ENCODE assay signal across 23 mouse cellular contexts in the genomic region with DNA sequence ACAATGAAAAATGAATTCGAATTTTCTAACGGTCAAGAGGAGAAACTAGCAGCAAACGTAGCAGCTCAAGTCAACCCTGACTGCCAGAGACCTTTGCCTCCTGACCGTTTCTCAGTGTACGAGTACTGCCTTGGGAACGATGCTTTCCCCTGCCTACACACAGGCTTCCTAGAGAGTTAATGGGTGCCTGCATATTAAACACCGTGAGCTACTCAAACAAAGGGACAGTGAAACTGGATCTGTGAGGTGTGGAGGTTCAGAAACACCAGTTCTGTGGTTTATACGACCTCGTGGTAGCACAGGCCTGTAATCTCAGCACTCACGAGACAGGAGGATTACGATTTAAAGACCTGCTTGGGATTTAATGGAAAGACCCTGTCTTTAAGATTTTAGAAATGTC. TPM values are rescaled to one million over a fixed set of nuclear protein-coding genes. Genes with fewer than 3 reads are reported as not detected.
DNase-seq lines count a peak whose midpoint lies in the region; ATAC-seq and TF ChIP-seq lines count a peak whose summit lies in the region.
"Had no signal": no experiment of that assay in that cellular context is flagged by ENCODE, and none has a peak within 500 bp of the region (broad histone marks: within the 10 kb centered on the region; RNA-seq: fewer than 3 reads in every experiment).

No protein-coding gene starts in this region.

- ATAC-seq in midbrain, embryonic 14.5 days (ENCODE audit: low FRiP score, low TSS enrichment): no peak
- ATAC-seq in midbrain, embryonic 13.5 days: no peak
- ATAC-seq: CD4-positive, CD25-positive, alpha-beta regulatory T cell, adult 4 months; forebrain, embryonic 14.5 days; intestine, postnatal 0 days had no signal

- no peaks in the 10 kb centered on the region for H3K27me3 ChIP-seq in kidney, adult 2 months (replicated peaks; ENCODE audit: control insufficient read depth, insufficient read depth, low read length)
- H3K27me3 ChIP-seq in midbrain, embryonic 14.5 days (ENCODE audit: control insufficient read depth, insufficient read depth, low read length): no peaks in the 10 kb centered on the region
- H3K27me3 ChIP-seq in midbrain, embryonic 13.5 days: no peaks in the 10 kb centered on the region
- H3K27me3 ChIP-seq in limb, embryonic 10.5 days (ENCODE audit: low read depth, poor library complexity, severe bottlenecking): no peaks in the 10 kb centered on the region
- H3K27me3 ChIP-seq: hindbrain, embryonic 12.5 days had no signal

- H3K36me3 ChIP-seq in kidney, adult 2 months (ENCODE audit: control insufficient read depth, insufficient read depth, low read length): no peaks in the 10 kb centered on the region
- H3K36me3 ChIP-seq in midbrain, embryonic 14.5 days (ENCODE audit: control insufficient read depth, insufficient read depth, low read length): no peaks in the 10 kb centered on the region
- no peaks in the 10 kb centered on the region for H3K36me3 ChIP-seq in midbrain, embryonic 13.5 days
- no peaks in the 10 kb centered on the region for H3K36me3 ChIP-seq in limb, embryonic 10.5 days
- H3K36me3 ChIP-seq: heart, embryonic 10.5 days; hindbrain, embryonic 12.5 days had no signal

- 42% methylated on average over 11 of the region's 11 CpGs for WGBS in kidney, adult 2 months
- WGBS in midbrain, embryonic 14.5 days: 70% methylated on average over 11 of the region's 11 CpGs
- WGBS in midbrain, embryonic 13.5 days: 73% methylated on average over 11 of the region's 11 CpGs
- WGBS in limb, embryonic 10.5 days: 70% methylated on average over 11 of the region's 11 CpGs

- H3K4me1 ChIP-seq in kidney, adult 2 months (ENCODE audit: control insufficient read depth, insufficient read depth, low read length): no peaks in the 10 kb centered on the region
- 0 out of 2 replicates have a peak, but pooled peaks cover 2% of the 10 kb centered on the region for H3K4me1 ChIP-seq in midbrain, embryonic 14.5 days (ENCODE audit: control insufficient read depth, insufficient read depth, low read length)
- H3K4me1 ChIP-seq in midbrain, embryonic 13.5 days (replicated peaks): 0 out of 2 replicates have a peak, but pooled peaks cover 7% of the 10 kb centered on the region
- peaks cover 8% of the 10 kb centered on the region; the same call in 1 of the 2 replicates for H3K4me1 ChIP-seq in limb, embryonic 10.5 days

- 0 out of 2 replicates have a peak overlapping the region, but pooled peaks have one; percentile 29 for H3K9ac ChIP-seq in midbrain, embryonic 14.5 days (replicated peaks; ENCODE audit: low read length)
- H3K9ac ChIP-seq in midbrain, embryonic 13.5 days (replicated peaks): no peak overlapping the region
- H3K9ac ChIP-seq: hindbrain, embryonic 12.5 days; liver, embryonic 14.5 days; lung, embryonic 14.5 days had no signal

- TF ChIP-seq POLR2A in kidney, adult 2 months (IDR thresholded peaks at IDR 0.05; ENCODE audit: low read depth, low read length): no peak

- no peaks in the 10 kb centered on the region for H3K9me3 ChIP-seq in midbrain, embryonic 14.5 days (ENCODE audit: control insufficient read depth, low read length)
- peaks cover 2% of the 10 kb centered on the region; the same call in 1 of the 2 replicates for H3K9me3 ChIP-seq in midbrain, embryonic 13.5 days
- no peaks in the 10 kb centered on the region for H3K9me3 ChIP-seq in limb, embryonic 10.5 days (replicated peaks)
- H3K9me3 ChIP-seq: heart, embryonic 10.5 days; hindbrain, embryonic 12.5 days had no signal

- no peak overlapping the region for H3K4me3 ChIP-seq in kidney, adult 2 months (ENCODE audit: insufficient read depth, low read depth, low read length)
- no peak overlapping the region for H3K4me3 ChIP-seq in midbrain, embryonic 14.5 days (replicated peaks; ENCODE audit: low read depth, low read length)
- H3K4me3 ChIP-seq in midbrain, embryonic 13.5 days (replicated peaks): no peak overlapping the region
- H3K4me3 ChIP-seq in limb, embryonic 10.5 days: no peak overlapping the region
- H3K4me3 ChIP-seq: heart, embryonic 10.5 days; hindbrain, embryonic 12.5 days had no signal

- peak; percentile 9 for DNase-seq in kidney, adult 2 months
- no peak for DNase-seq in kidney, postnatal 10 days
- DNase-seq in kidney, postnatal 4 days: peak; percentile 4 to 13
- DNase-seq in kidney, adult 18-20 months: no peak
- no peak for DNase-seq in midbrain, embryonic 14.5 days
- no peak for DNase-seq in limb, embryonic 10.5 days (ENCODE audit: low spot score)
- DNase-seq: adrenal gland, postnatal 14 days; cerebellum, adult 11-12 months; cerebellum, postnatal 14 days; gastrocnemius, postnatal 14 days; heart, postnatal 36 days; liver; lung, embryonic 14.5 days; thymus, postnatal 14 days had no signal

- H3K4me2 ChIP-seq in midbrain, embryonic 14.5 days (ENCODE audit: low read length): no peak overlapping the region
- no peak overlapping the region for H3K4me2 ChIP-seq in midbrain, embryonic 13.5 days (replicated peaks)
- H3K4me2 ChIP-seq: hindbrain, embryonic 12.5 days; lung, embryonic 14.5 days; midbrain, embryonic 11.5 days had no signal

- TF ChIP-seq CTCF in kidney, adult 2 months (conservative IDR thresholded peaks at IDR 0.05; ENCODE audit: insufficient read depth, insufficient read length, low read depth, low read length): no peak

- H3K27ac ChIP-seq in kidney, adult 2 months (ENCODE audit: insufficient read depth, low read depth, low read length): no peak overlapping the region
- H3K27ac ChIP-seq in midbrain, embryonic 14.5 days (replicated peaks; ENCODE audit: low read depth, low read length): no peak overlapping the region
- no peak overlapping the region for H3K27ac ChIP-seq in midbrain, embryonic 13.5 days
- peak overlapping the region; percentile 58 for H3K27ac ChIP-seq in limb, embryonic 10.5 days
- H3K27ac ChIP-seq: heart, embryonic 10.5 days; hindbrain, embryonic 12.5 days; hindbrain, postnatal 0 days; liver, embryonic 14.5 days had no signal

RNA-seq across cellular contexts. Expression of gene Arhgef28, which starts 33.9 kb away (rescaled TPM):
- 39.3 and 48.1 TPM in 2 replicates for polyA plus RNA-seq in kidney, adult 2 months (2012; rRNA removed)
- 21.1 and 22.0 TPM in 2 replicates for polyA plus RNA-seq in midbrain, embryonic 14.5 days (2014; fragmentation: Nextera tagmentation; extraction: Ambion mirVana)
- polyA plus RNA-seq in midbrain, embryonic 13.5 days (2015; fragmentation: Nextera tagmentation; extraction: Ambion mirVana): 12.9 and 13.6 TPM in 2 replicates
- polyA plus RNA-seq in limb, embryonic 10.5 days (2016; fragmentation: Nextera tagmentation; extraction: Ambion mirVana): 5.5 and 11.0 TPM in 2 replicates

Comparison
In these comparisons a context has a peak if more than half of its experiments do, and no peak if none do; other contexts are left out.
1. DNase-seq: peak in kidney, adult 2 months (single experiment) and kidney, postnatal 4 days (2 of 2); none in kidney, postnatal 10 days (single experiment), kidney, adult 18-20 months (single experiment), midbrain, embryonic 14.5 days (single experiment) and limb, embryonic 10.5 days (single experiment).